In the genomic region with DNA sequence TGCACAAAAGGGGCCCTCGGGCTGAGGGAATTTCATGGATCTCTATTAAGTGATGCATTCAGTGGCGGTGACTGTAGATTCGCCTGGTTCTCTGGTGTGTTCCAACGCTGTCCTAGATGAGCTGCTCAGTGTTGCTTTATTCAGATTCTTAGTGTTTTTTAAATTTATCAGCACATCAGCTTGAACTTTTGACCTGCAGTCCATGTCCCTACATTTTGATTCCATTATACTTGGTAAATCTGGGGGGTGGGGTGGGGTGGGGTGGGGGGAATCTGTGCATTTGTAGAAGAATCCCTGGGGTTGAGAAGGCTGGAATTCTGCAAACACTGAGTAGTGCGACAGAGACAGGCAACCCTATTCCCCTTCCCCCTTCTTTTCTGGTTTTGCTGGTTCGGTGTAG, we compare ENCODE assay signal across 38 mouse cellular contexts. TPM values are rescaled to one million over a fixed set of nuclear protein-coding genes. Genes with fewer than 3 reads are reported as not detected.
"Had no signal": no experiment of that assay in that cellular context is flagged by ENCODE, and none has a peak within 500 bp of the region (broad histone marks: within the 10 kb centered on the region; RNA-seq: fewer than 3 reads in every experiment).

A gene (minus strand): TSS at position 101 of the 400 bp plus-strand sequence.

- H3K27ac ChIP-seq: gastrocnemius, adult 2 months; hindbrain, embryonic 13.5 days; hindbrain, embryonic 15.5 days; hindbrain, postnatal 0 days; kidney, embryonic 15.5 days; kidney, postnatal 0 days; layer of hippocampus, adult 2 months; left cerebral cortex, adult 2 months; limb, embryonic 13.5 days; limb, embryonic 15.5 days; liver, embryonic 12.5 days; liver, embryonic 14.5 days had no signal

- ATAC-seq: hindbrain, postnatal 0 days; intestine, embryonic 16.5 days; liver, embryonic 12.5 days had no signal

- H3K4me2 ChIP-seq: heart, embryonic 11.5 days; hindbrain, embryonic 13.5 days; hindbrain, embryonic 15.5 days; kidney, embryonic 15.5 days; limb, embryonic 13.5 days; limb, embryonic 15.5 days; liver, embryonic 12.5 days had no signal

- H3K9ac ChIP-seq: hindbrain, embryonic 13.5 days; hindbrain, embryonic 15.5 days; kidney, embryonic 15.5 days; limb, embryonic 13.5 days; limb, embryonic 15.5 days; liver, embryonic 12.5 days; liver, embryonic 14.5 days had no signal

- H3K4me1 ChIP-seq: hindbrain, embryonic 13.5 days; hindbrain, embryonic 15.5 days; kidney, embryonic 15.5 days; limb, embryonic 13.5 days; limb, embryonic 15.5 days; liver, embryonic 12.5 days had no signal

- H3K36me3 ChIP-seq: hindbrain, embryonic 13.5 days; hindbrain, embryonic 15.5 days; kidney, embryonic 15.5 days; limb, embryonic 13.5 days; limb, embryonic 15.5 days; liver, embryonic 12.5 days had no signal

- H3K9me3 ChIP-seq: hindbrain, embryonic 13.5 days; hindbrain, embryonic 15.5 days; kidney, embryonic 15.5 days; limb, embryonic 13.5 days; limb, embryonic 15.5 days; liver, embryonic 12.5 days had no signal

- H3K27me3 ChIP-seq: hindbrain, embryonic 13.5 days; hindbrain, embryonic 15.5 days; kidney, embryonic 15.5 days; limb, embryonic 13.5 days; limb, embryonic 15.5 days; liver, embryonic 12.5 days had no signal

- DNase-seq: gastrocnemius, adult 2 months; gastrocnemius, postnatal 10 days; gastrocnemius, postnatal 25 days; heart, adult 18-20 months; heart, postnatal 14 days; heart, postnatal 36 days; kidney, adult 11 months; kidney, adult 2 months; kidney, adult 9 months; kidney, postnatal 14 days; kidney, postnatal 4 days; left cerebral cortex, postnatal 4 days; lung, adult 18-20 months had no signal

- H3K4me3 ChIP-seq: gastrocnemius, adult 2 months; hindbrain, embryonic 13.5 days; hindbrain, embryonic 15.5 days; kidney, embryonic 15.5 days; layer of hippocampus, adult 2 months; left cerebral cortex, adult 2 months; limb, embryonic 13.5 days; limb, embryonic 15.5 days; liver, embryonic 12.5 days had no signal

RNA-seq across cellular contexts. Expression of the gene that starts here (rescaled TPM):
- total RNA-seq: gastrocnemius, adult 2 months; gastrocnemius, postnatal 10 days; gastrocnemius, postnatal 25 days; gastrocnemius, postnatal 4 days; heart, adult 18-20 months; heart, postnatal 14 days; heart, postnatal 36 days; hematopoietic stem cell, adult 5-6 weeks; hindbrain, postnatal 0 days; layer of hippocampus, adult 2 months; layer of hippocampus, postnatal 10 days; layer of hippocampus, postnatal 25 days; left cerebral cortex, adult 2 months; left cerebral cortex, postnatal 14 days; left cerebral cortex, postnatal 4 days; liver, adult 2 months had no signal
- polyA plus RNA-seq: heart, embryonic 11.5 days; heart, embryonic 14.5 days; heart, embryonic 16.5 days; hindbrain, embryonic 11.5 days; hindbrain, embryonic 13.5 days; hindbrain, embryonic 15.5 days; hindbrain, postnatal 0 days; intestine, embryonic 14.5 days; intestine, embryonic 16.5 days; kidney, adult 2 months; kidney, embryonic 15.5 days; kidney, postnatal 0 days; limb, embryonic 11.5 days; limb, embryonic 13.5 days; limb, embryonic 15.5 days; liver, adult 2 months; liver, embryonic 12.5 days; liver, embryonic 14.5 days; liver, embryonic 16.5 days had no signal
